Mouse (Mus musculus): ENCODE results near the gene Olfr1034. TPM values are rescaled to one million over a fixed set of nuclear protein-coding genes. Genes with fewer than 3 reads are reported as not detected.
"Not testable (repeated sequence)": the region's sequence is repeated elsewhere in the genome, so short reads cannot be mapped to it uniquely, and the experiment has no call there.

Olfr1034 gene
- under 1 TPM; 0.13 to 0.25 (median 0.14) TPM for total RNA-seq (2022)

DNA sequence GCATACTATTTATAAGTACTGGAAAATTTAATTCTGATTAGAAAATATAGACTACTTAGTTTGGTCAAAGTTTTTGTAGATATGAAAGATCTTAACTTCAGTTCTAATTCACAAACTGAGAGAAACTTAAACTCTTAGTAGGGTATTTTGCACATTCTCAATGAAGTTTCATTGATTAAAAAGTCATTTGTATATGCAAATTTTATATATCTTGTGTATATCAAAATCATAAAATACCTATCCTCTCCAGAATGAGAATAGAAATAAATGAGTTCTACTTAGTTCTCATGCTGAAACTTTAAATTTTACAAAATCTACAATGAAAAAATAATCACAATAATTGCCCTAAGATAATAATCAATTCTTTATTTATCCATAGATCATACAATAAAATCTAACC lies at the start of gene Olfr1034:
Olfr1034 (plus strand) TSS at position 301 of the 400 bp plus-strand sequence.
- DNase-seq, result no peak

DNA sequence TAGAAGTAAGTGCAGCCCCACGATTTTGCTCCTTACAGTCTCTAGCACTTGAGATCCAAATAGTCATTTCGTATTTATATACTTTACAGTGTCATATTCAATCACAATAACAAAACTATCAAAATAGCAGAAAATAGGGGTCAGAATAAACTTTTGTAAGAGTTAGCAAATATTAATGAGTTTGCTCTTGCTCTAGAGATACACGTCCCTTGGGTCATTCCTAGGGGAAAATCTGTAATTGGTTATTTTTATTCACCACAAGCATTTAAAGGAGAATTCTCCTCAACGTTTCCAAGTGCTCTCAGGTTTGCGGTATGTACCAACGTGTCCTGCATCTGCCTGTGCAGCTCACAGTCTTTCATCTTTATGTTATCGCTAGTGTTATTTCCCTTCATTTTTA lies 40.4 kb upstream of the Olfr1034 start, which contains the start of gene Olfr1032:
Olfr1032 (plus strand) TSS at position 301 of the 400 bp plus-strand sequence.
- no peak for DNase-seq

DNA sequence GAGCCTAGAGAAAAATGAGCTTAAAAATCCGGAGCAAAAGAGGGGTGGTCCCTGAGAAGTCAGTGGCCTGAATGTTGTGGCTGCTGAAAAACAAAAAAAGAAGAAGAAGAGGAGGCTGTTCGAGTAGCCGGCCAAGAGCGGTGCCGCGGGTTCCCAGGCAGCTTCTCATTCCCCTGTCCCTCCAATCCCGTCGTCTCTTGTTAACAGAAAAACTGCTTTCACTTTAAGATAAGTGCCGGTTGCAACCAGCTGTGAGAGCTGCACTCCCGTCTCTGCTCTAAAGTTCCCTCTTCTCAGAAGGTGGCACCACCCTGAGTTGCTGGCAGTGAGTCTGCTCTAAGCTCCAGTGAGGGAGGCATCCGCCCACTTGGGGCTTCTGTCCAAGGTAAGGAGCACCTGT lies 25.3 kb upstream of the Olfr1034 start, which contains the start of gene Olfr1033:
Olfr1033 (plus strand) TSS at position 228 of the 400 bp plus-strand sequence.
- not testable (repeated sequence) for DNase-seq

DNA sequence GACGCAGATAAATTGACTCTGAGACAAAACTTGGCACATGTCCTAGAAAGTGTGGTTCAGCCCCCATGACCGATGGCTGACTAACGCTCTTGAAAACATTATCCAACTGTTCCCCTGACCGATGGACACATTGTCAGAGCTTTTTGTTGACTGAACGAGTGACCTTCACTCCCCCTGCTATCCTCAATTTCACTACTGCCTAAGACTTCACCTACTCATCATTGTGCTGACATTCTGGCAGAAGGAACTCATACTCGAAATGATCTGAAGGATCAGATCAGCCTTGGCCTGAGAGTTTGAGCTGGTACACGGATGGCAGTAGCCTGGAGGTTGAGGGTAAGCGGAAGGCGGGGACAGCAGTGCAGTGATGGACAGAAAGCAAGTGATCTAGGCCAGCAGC lies 24.1 kb upstream of the Olfr1034 start:
- DNase-seq, result peak; percentile 27

DNA sequence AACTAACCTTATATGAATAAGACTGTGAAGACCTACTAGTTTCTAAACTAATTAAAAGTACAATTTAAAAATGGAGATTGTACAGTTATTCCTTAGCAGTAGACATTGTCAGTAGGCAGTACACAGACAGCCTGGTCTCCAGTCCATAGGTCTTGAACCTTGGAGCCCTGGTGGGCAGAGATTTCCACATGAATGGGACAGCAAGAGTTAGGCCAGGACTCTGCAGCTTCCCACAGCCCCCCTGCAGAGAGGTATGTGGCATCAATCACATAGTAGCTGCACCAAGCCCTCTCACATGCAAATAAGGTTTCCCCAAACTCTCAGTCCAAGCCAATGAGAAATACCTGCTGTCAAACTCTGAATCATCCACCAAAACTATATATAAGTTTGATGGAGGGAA lies 5.1 kb downstream of the Olfr1034 start:
- DNase-seq, result not testable (repeated sequence)

DNA sequence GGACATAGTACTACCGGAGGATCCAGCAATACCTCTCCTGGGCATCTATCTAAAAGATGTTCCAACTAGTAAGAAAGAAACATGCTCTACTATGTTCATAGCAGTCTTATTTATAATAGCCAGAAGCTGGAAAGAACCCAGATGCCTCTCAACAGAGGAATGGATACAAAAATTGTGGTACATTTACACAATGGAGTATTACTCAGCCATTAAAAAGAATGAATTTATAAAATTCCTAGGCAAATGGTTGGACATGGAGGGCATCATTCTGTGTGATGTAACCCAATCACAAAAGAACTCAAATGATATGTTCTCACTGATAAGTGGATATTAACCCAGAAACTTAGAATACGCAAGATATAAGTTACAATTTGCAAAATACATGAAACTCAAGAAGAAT lies 18.1 kb downstream of the Olfr1034 start:
- DNase-seq, result not testable (repeated sequence)

DNA sequence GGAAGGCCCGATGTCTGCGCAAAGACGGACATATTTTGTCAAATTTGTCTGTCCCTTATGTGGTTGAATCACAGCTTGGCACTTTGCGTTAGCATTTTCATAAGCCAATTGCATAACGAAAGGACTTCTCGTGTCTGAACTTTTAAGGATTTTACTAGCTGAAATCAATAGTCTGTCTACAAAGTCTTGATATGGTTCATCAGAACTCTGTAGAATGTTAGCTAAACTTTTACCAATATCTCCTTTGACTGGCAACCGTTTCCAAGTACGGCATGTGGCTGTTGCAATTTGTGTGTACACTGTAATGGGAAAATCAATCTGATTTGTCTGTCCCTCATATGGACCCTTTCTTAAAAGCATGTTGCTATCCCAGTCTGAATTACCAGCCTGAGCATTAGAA lies 24.5 kb downstream of the Olfr1034 start:
- no peak for DNase-seq

DNA sequence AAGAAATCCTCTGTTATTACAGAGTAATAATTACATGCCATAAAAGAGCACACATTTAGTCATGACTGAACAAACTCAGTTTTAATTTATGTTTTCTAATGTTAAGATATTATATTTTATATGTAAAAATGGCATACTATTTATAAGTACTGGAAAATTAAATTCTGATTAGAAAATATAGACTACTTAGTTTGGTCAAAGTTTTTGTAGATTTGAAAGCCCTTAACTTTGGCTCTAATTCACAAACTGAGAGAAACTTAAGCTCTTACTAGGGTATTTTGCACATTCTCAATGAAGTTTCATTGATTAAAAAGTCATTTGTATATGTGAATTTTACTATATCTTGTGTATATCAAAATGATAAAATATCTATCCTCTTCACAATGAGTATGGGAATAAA lies 28.0 kb downstream of the Olfr1034 start, which contains the start of gene Olfr1036:
Olfr1036 (plus strand) TSS at position 301 of the 400 bp plus-strand sequence.
- DNase-seq, result not testable (repeated sequence)

DNA sequence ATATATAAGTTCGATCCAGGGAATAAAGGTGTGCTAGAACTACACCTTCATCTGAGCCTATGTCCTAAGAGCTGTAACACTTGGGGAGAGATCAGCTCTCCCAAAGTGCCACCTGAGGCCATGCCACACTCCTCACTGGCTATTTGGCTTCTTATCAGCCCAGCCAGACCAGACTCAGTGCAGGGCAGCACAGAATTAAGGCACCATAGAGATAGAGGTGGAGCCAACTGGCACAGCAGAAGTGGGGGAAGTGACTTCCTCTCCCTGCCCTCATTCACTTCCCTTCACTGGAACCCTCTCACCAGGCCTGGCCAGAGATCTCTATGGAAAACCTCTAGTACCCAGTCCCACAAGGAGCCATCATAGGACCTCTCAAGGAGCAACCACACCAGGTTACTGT lies 34.8 kb downstream of the Olfr1034 start:
- not testable (repeated sequence) for DNase-seq

DNA sequence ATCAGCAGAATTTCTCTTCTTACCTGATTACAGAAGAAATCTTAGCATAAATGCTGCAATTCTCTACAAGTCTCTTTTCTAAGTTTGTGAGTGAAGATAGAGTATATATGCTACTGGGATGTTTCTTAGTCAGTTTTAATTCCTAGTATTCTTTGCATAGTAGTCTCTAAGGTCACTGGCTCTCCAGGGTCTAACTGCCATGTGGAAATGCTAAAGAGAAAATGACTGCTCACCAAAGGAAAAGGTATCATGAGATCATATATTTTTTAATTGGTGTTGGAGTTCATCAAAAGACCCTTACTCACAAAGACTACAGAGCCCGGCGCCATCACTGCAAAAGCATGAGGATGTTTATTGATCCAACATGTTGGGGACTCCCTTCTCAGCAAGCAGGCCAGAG lies 41.6 kb downstream of the Olfr1034 start, which contains the start of gene Olfr1037:
Olfr1037 (minus strand) TSS at position 101 of the 400 bp plus-strand sequence.
- no peak for DNase-seq

Other genes starting within 250 kb of the Olfr1034 start
- gene Olfr1016, start 243.3 kb upstream of the Olfr1034 start, total RNA-seq (2022), result not detected
- not detected for gene Olfr1018, start 227.4 kb upstream of the Olfr1034 start, total RNA-seq (2022)
- not detected for gene Olfr1019, start 200.4 kb upstream of the Olfr1034 start, total RNA-seq (2022)
- gene Olfr1020, start 198.8 kb upstream of the Olfr1034 start, total RNA-seq (2022), result not detected
- not detected for gene Olfr1022, start 177.3 kb upstream of the Olfr1034 start, total RNA-seq (2022)
- not detected for gene Olfr1023, start 160.2 kb upstream of the Olfr1034 start, total RNA-seq (2022)
- not detected for gene Olfr1024, start 140.8 kb upstream of the Olfr1034 start, total RNA-seq (2022)
- not detected for gene Olfr1025-ps1, start 130.7 kb upstream of the Olfr1034 start, total RNA-seq (2022)
- gene Olfr1026, start 124.3 kb upstream of the Olfr1034 start, total RNA-seq (2022), result not detected
- gene Olfr1028, start 95.4 kb upstream of the Olfr1034 start, total RNA-seq (2022), result not detected
- not detected for gene Olfr1029, start 72.0 kb upstream of the Olfr1034 start, total RNA-seq (2022)
- gene Olfr1030, start 66.6 kb upstream of the Olfr1034 start, total RNA-seq (2022), result not detected
- gene Olfr1031, start 55.6 kb upstream of the Olfr1034 start, total RNA-seq (2022), result not detected
- not detected for gene Olfr1032, start 40.3 kb upstream of the Olfr1034 start, total RNA-seq (2022)
- gene Olfr1033, start 25.2 kb upstream of the Olfr1034 start, total RNA-seq (2022), result 1 to 10 TPM; 1.4 to 3.2 (median 1.8) TPM
- gene Olfr1036, start 28.1 kb downstream of the Olfr1034 start, total RNA-seq (2022), result not detected
- gene Olfr1037, start 41.5 kb downstream of the Olfr1034 start, total RNA-seq (2022), result not detected
- not detected for gene Olfr1039, start 90.1 kb downstream of the Olfr1034 start, total RNA-seq (2022)
- gene Olfr1040, start 100.9 kb downstream of the Olfr1034 start, total RNA-seq (2022), result not detected
- gene Olfr1042, start 116.0 kb downstream of the Olfr1034 start, total RNA-seq (2022), result not detected
- not detected for gene Olfr1043, start 121.7 kb downstream of the Olfr1034 start, total RNA-seq (2022)
- gene Olfr1044, start 132.0 kb downstream of the Olfr1034 start, total RNA-seq (2022), result not detected
- not detected for gene Olfr52, start 139.8 kb downstream of the Olfr1034 start, total RNA-seq (2022)
- gene Olfr1045, start 157.1 kb downstream of the Olfr1034 start, total RNA-seq (2022), result not detected
- gene Olfr1046, start 173.5 kb downstream of the Olfr1034 start, total RNA-seq (2022), result not detected
- not detected for gene Olfr1047, start 185.5 kb downstream of the Olfr1034 start, total RNA-seq (2022)
- not detected for gene Olfr1048, start 194.4 kb downstream of the Olfr1034 start, total RNA-seq (2022)
- not detected for gene Olfr1049, start 212.5 kb downstream of the Olfr1034 start, total RNA-seq (2022)
- gene Olfr1051, start 233.2 kb downstream of the Olfr1034 start, total RNA-seq (2022), result not detected
- gene Olfr1052, start 246.6 kb downstream of the Olfr1034 start, total RNA-seq (2022), result not detected